Mouse (Mus musculus): ENCODE measurements around the gene Rptor. TPM values are rescaled to one million over a fixed set of nuclear protein-coding genes. Genes with fewer than 3 reads are reported as not detected.

Gene Rptor
- polyA plus RNA-seq, 1 experiment from 2014 or later = 9.3 TPM

DNA sequence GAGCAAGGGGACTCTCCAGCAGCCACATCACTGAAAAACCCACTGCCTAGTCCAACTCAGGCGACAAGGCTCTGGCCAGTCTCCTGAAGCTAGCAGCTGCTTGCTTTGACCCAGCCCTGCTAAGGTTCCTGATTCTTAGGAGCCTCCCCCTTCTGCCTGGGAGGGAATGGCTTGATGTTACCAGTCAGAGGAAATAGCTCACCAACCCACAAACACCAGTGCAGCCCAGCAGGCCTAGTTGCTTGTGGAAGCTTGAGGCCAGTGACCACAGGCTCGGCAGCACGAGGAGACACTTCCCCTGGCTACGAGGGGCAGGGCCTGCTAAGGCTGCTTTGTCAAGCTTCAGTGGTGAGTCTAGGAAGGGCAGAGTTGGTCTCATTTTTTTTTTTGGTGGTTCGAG, 322.5 kb downstream of the Rptor start:
- 69% methylated on average over 5 of the region's 5 CpGs for WGBS
- ATAC-seq (ENCODE audit: insufficient read depth, low FRiP score, low read depth) = no peak

GRCm38 (mm10) chr11:119926762-119927161, 324.1 kb downstream of the Rptor start:
- Histone ChIP-seq H3K9ac (no peak overlapping the region), H3K4me1 (peaks cover 4% of the 10 kb centered on the region; the same call in 1 of the 2 replicates), H3K4me3 (replicated peaks) (no peak overlapping the region), H3K36me3 (no peaks in the 10 kb centered on the region), H3K27ac (no peak overlapping the region), H3K9me3 (no peaks in the 10 kb centered on the region), H3K4me2 (no peak overlapping the region), H3K27me3 (replicated peaks) (no peaks in the 10 kb centered on the region)
- no peak for ATAC-seq (ENCODE audit: insufficient read depth, low FRiP score, low read depth)
- WGBS = 66% methylated on average over 5 of the region's 5 CpGs

More for the DNA sequence above, 322.5 kb downstream of the Rptor start:
- Histone ChIP-seq H3K36me3 (no peaks in the 10 kb centered on the region), H3K27ac (no peak overlapping the region), H3K4me3 (replicated peaks) (no peak overlapping the region), H3K27me3 (replicated peaks) (no peaks in the 10 kb centered on the region), H3K9me3 (no peaks in the 10 kb centered on the region), H3K4me1 (peaks cover 4% of the 10 kb centered on the region; the same call in 1 of the 2 replicates), H3K4me2 (no peak overlapping the region), H3K9ac (no peak overlapping the region)

DNA sequence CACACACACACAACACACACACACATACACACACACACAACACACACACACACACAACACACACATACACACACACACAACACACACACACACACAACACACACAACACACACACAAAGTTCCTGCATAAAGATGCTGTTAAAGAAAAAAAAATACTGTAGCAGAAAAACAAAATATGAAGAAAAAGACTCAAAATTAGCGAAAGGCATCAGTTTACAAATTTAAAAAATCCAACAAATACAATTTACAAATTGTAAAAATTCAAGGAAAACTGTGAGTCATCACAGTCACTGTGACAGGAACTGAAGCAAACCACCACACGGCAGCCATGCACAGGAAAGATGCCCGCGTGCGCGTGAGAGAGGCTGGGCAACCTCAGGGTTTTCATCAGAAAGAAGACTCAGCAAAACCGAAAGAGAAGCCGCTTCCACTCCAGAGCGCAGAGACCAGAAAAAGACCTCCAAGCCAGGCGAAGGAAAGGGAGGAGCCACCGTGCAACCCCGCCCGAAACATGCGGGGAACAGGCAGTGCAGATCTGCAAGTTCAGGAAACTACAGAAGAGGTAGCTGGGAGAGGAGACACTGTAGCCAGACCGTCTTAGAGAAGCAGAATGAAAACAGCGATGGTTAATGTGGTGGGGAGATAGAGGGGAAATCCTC, 325.4 kb downstream of the Rptor start:
- no peaks in the 10 kb centered on the region for H3K36me3 ChIP-seq
- peaks cover 6% of the 10 kb centered on the region; the same call in 1 of the 2 replicates for H3K4me1 ChIP-seq
- peak overlapping the region; percentile 19; the same call in 1 of the 2 replicates for H3K4me3 ChIP-seq (replicated peaks)
- peak overlapping the region; percentile 40; the same call in 1 of the 2 replicates for H3K27ac ChIP-seq
- H3K9me3 ChIP-seq = no peaks in the 10 kb centered on the region
- no peak overlapping the region for H3K9ac ChIP-seq
- peak overlapping the region; percentile 42 for H3K4me2 ChIP-seq
- H3K27me3 ChIP-seq (replicated peaks) = no peaks in the 10 kb centered on the region
- ATAC-seq (ENCODE audit: insufficient read depth, low FRiP score, low read depth) = no peak
- 48% methylated on average over 16 of the region's 16 CpGs for WGBS

DNA sequence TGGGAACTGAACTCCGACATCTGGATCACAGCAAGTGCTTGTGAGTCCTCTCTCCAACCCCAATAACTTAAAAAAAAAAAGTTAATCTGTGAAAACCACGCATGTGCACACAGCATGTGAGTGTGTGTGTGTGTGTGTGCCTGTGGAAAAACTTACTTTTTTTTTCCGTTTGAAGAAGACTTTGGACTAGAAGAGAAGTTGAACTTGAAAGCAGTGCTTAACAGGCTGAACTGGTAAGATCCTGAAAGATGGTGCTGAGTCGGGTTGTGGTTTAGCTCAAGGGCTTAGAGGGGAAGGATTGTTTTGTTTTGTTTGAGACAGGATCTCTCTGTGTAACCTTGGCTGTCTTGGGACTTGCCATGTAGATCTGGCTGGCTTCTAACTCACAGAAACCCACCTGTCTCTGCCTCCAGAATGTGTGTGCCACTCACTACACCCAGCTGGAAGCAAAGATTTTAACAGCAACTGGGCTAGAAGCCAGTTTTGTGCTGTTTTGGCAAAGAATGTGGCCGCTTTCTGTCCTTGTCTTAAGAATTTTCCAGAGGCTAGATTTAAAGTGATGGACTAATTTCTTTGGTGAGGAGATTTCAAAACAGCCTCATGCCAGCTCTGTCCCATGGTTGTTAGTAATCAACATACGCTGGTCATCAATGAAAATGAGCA, 327.0 kb downstream of the Rptor start:
- Histone ChIP-seq H3K9me3 (no peaks in the 10 kb centered on the region), H3K4me1 (peaks cover 8% of the 10 kb centered on the region; the same call in 1 of the 2 replicates), H3K4me3 (replicated peaks) (no peak overlapping the region), H3K27ac (no peak overlapping the region), H3K36me3 (no peaks in the 10 kb centered on the region), H3K27me3 (replicated peaks) (no peaks in the 10 kb centered on the region), H3K9ac (no peak overlapping the region), H3K4me2 (no peak overlapping the region)
- no peak for ATAC-seq (ENCODE audit: insufficient read depth, low FRiP score, low read depth)
- 74% methylated on average over 6 of the region's 6 CpGs for WGBS

DNA sequence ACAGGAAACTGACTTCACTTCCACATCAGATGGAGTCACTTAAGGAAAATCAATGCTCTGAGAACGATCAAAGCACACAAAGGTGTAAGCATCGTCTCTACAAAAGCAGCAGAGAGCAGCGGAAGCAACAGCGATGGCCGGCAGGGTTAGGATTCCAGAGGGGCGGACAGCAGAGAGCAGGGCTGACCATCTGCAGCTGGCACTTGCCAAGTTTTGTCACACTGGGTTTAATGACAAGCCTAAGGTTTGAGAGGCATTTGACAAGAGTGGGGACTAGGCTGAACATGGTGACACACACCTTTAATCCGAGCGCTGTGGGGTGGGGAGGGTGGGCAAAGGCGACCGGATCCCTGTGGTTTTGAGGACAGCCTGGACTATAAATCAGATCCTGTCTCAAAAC, 329.1 kb downstream of the Rptor start:
- Histone ChIP-seq H3K36me3 (no peaks in the 10 kb centered on the region), H3K4me2 (no peak overlapping the region), H3K9me3 (no peaks in the 10 kb centered on the region), H3K9ac (no peak overlapping the region), H3K27me3 (replicated peaks) (no peaks in the 10 kb centered on the region), H3K4me3 (replicated peaks) (no peak overlapping the region), H3K27ac (no peak overlapping the region), H3K4me1 (peaks cover 20% of the 10 kb centered on the region)
- ATAC-seq (ENCODE audit: insufficient read depth, low FRiP score, low read depth) = no peak
- WGBS = 65% methylated on average over 10 of the region's 10 CpGs

DNA sequence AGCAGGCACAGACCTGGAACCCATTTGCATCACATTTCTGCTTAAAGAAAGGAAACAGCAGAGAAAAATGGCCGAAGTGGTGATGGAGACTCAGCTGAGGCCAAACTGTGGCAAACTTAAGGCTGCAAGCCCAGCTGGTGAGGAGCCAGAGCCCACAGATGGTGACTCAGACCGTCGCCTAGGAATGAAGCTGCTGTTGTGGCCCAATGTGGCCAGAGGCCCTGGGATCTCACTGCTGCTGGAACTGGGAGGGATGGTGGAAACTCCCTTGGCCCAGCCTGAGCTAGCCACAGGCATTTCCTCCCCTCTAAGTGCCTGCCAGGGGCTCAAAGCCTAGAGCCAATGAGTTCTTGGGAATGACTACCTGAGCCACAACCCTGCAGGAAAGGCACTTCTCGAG, 330.4 kb downstream of the Rptor start:
- Histone ChIP-seq H3K4me1 (peaks cover 34% of the 10 kb centered on the region), H3K27ac (no peak overlapping the region), H3K4me3 (replicated peaks) (no peak overlapping the region), H3K4me2 (no peak overlapping the region), H3K9me3 (no peaks in the 10 kb centered on the region), H3K27me3 (replicated peaks) (no peaks in the 10 kb centered on the region), H3K36me3 (no peaks in the 10 kb centered on the region), H3K9ac (no peak overlapping the region)
- WGBS = 68% methylated on average over 4 of the region's 4 CpGs
- no peak for ATAC-seq (ENCODE audit: insufficient read depth, low FRiP score, low read depth)

DNA sequence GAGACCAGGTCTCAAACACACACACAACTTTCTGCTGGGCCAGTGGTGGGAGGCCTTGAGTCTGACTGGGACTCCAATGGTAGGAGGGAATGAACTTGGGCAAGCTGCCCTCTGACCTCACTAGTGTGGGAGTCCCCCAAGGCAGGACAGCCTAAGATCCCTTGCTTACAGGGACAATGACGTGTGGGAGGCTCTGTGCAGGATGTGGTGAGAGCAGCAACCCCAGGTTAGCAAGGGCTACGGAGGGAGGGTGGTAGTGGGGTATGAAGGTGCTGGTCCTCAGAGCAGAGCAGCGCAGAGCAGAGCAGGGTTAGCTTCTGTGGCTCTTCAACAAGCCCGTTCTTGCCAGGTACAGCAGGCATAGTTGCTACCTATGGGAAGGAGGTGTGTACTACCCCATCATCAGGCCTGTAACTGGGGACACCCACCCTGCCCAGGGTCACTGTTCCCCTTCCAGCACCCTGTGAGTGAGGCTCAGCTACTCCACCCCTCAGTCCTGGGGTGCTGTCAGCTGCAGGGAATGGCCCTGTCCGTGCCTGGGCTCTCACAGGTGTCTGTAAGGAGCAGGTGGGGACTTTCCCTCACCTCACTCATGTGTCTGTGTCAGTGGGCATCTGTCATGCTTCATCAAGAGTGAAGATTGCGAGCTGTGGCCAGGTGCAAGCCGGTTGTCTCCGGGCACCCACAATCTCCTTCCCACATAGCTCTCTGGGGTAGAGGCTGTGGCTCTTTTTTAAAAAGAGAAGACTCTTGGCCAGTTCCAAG, 331.3 kb downstream of the Rptor start:
- no peak for ATAC-seq (ENCODE audit: insufficient read depth, low FRiP score, low read depth)
- no peaks in the 10 kb centered on the region for H3K36me3 ChIP-seq
- H3K27me3 ChIP-seq (replicated peaks) = no peaks in the 10 kb centered on the region
- H3K9me3 ChIP-seq = no peaks in the 10 kb centered on the region
- H3K27ac ChIP-seq = no peak overlapping the region
- H3K4me2 ChIP-seq = no peak overlapping the region
- no peak overlapping the region for H3K4me3 ChIP-seq (replicated peaks)
- 72% methylated on average over 8 of the region's 8 CpGs for WGBS
- peaks cover 38% of the 10 kb centered on the region for H3K4me1 ChIP-seq
- H3K9ac ChIP-seq = no peak overlapping the region

DNA sequence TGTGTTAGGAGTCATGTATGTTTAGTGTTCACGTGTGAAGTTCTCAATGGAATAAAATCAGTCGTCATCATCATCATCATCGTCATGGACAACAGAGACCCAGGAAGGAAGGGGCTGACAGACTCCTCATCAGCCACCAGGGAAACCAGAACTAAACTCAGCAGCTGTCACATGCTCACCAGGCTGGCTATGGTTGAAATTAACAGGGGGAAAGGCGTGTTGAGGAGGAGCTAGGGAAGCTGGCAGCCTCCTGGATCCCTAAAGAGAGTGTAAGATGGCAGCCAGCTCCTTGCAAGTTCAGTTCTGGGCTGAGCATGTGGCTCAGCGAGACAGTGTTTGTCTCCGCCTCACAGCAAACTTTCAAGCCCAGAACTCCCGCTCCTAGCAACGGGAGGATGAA, 332.1 kb downstream of the Rptor start:
- Histone ChIP-seq H3K4me2 (no peak overlapping the region), H3K27me3 (replicated peaks) (no peaks in the 10 kb centered on the region), H3K27ac (no peak overlapping the region), H3K4me1 (peaks cover 45% of the 10 kb centered on the region), H3K4me3 (replicated peaks) (no peak overlapping the region), H3K9me3 (no peaks in the 10 kb centered on the region), H3K36me3 (no peaks in the 10 kb centered on the region), H3K9ac (no peak overlapping the region)
- WGBS = 71% methylated on average over 8 of the region's 8 CpGs
- no peak for ATAC-seq (ENCODE audit: insufficient read depth, low FRiP score, low read depth)

- no peaks in the 10 kb centered on the region for H3K27me3 ChIP-seq (replicated peaks)
- H3K9me3 ChIP-seq = no peaks in the 10 kb centered on the region
- H3K4me2 ChIP-seq = no peak overlapping the region
- H3K9ac ChIP-seq = no peak overlapping the region
- H3K4me3 ChIP-seq (replicated peaks) = no peak overlapping the region
- ATAC-seq (ENCODE audit: insufficient read depth, low FRiP score, low read depth) = no peak
- WGBS = 29% methylated on average over 6 of the region's 6 CpGs
- peaks cover 45% of the 10 kb centered on the region for H3K4me1 ChIP-seq
- no peaks in the 10 kb centered on the region for H3K36me3 ChIP-seq
- H3K27ac ChIP-seq = no peak overlapping the region
These were observed 332.8 kb downstream of the Rptor start for GRCm38 (mm10) chr11:119935457-119935856.

DNA sequence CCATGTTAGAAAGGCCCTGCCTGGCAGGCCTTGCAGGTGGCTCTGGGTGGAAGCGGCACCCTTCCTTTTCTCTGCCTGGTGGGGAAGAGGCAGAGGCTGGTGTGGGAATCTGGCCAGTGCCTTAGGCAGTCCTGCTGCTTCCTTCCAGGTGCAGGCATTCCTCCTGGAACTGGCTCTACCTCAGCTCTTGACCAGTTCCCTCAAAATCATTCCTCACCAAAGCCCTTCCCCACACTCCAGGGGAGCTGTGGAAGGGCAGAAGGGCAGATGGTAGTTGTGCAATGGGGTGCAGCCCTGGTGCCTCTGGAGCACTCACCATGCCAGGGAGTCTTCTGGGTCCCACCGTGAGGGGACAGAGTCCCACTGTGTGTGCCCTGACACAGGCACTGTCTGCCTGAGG, 333.8 kb downstream of the Rptor start:
- no peak overlapping the region for H3K4me2 ChIP-seq
- no peak for ATAC-seq (ENCODE audit: insufficient read depth, low FRiP score, low read depth)
- peaks cover 52% of the 10 kb centered on the region for H3K4me1 ChIP-seq
- 76% methylated on average over 2 of the region's 2 CpGs for WGBS
- H3K27me3 ChIP-seq (replicated peaks) = no peaks in the 10 kb centered on the region
- H3K27ac ChIP-seq = peak overlapping the region; percentile 74
- no peaks in the 10 kb centered on the region for H3K9me3 ChIP-seq
- H3K4me3 ChIP-seq (replicated peaks) = no peak overlapping the region
- H3K9ac ChIP-seq = no peak overlapping the region
- H3K36me3 ChIP-seq = no peaks in the 10 kb centered on the region

DNA sequence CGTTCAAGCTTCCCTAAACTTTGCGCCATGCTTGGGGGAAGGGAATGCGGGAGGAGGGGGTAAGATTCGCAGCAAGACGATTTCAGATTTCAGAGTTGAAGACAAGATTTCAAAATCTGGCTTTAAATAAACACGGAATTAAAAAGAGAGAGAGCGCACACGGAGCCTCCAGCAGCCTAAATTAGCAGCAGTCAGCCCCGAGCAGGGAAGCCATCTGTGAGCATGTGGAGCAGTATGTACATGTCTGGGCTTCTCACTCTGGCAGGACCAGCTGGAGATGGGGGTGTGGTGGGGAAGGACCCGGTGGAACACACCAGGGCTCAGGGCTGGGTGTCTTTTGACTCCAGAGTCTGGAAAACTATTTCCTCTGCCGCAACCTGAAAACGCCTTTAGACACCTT, 334.5 kb downstream of the Rptor start:
- Histone ChIP-seq H3K27ac (peak overlapping the region; percentile 74), H3K4me1 (peaks cover 59% of the 10 kb centered on the region), H3K4me3 (replicated peaks) (no peak overlapping the region), H3K36me3 (no peaks in the 10 kb centered on the region), H3K27me3 (replicated peaks) (no peaks in the 10 kb centered on the region), H3K9ac (no peak overlapping the region), H3K4me2 (peak overlapping the region; percentile 26), H3K9me3 (no peaks in the 10 kb centered on the region)
- 30% methylated on average over 12 of the region's 12 CpGs for WGBS
- no peak for ATAC-seq (ENCODE audit: insufficient read depth, low FRiP score, low read depth)
